Mouse (Mus musculus) hindlimb bud, embryonic 11.5 days (tissue): ENCODE measurements around the gene Marco.

Experiments
- DNase-seq: peaks from one replicate; pipeline ENCODE4 v3.0.0-alpha.2; 2012; ENCODE audit warnings: low read depth, low spot score; ENCODE audit errors: extremely low spot score

Marco gene

DNA sequence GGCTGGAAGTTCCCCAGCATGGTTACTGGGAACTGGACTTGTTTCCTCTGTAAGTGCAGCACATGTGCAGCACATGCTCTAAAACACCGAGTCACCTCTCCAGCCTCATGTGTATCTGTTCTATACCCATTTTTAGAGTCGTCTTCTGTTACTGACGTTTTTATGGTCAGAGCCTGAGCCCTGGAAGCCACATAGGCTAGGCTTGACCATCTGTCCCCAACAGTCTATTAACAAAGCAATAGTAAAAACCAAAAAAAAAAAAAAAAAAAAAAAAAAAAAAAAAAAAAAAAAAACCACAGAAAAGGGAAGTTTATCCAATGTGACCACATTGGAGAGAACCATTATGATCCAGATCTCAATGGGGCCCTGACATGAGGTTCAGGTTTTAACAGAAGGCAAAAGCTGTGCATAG lies 61.6 kb downstream of the Marco start:
- no peak for DNase-seq

DNA sequence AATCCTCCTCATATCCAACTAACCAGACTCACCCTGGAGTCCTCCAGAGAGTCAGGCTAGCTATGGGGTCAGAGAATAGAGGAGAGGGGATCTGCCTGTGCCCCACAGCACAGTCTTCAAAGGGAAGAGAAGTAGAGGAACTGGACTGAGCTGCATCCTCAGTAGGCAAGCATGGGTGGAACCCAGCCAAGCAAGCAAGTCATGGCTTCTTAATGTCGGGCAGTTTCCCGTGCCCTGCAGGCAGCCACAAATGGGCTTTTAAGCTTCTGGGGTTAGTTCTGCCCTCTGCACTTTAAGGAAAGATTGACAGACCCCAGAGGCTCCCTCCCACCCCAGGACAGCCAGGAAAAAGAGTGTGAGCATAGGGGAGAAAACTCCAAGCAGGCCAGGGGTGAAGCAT lies 63.2 kb downstream of the Marco start:
- DNase-seq = no peak

DNA sequence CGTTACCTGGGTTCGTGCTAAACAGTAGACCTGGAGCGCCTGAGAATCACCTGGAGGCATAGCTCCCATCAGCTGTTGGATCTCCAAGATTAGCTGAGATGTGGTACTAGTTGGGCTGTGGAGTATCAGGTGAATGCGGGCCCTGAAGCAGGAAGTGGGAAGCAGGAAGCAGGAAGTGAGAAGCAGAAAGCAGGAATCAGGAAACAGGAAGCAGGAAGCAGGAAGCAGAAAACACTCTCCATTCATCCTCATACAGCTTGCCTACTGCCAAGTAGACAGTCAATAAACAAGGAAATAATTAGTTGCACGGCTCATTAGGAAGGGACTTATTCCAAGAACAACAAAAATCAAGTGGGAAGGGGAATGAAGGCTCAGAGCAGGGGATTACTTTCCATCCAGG lies 69.2 kb downstream of the Marco start:
- no peak for DNase-seq

DNA sequence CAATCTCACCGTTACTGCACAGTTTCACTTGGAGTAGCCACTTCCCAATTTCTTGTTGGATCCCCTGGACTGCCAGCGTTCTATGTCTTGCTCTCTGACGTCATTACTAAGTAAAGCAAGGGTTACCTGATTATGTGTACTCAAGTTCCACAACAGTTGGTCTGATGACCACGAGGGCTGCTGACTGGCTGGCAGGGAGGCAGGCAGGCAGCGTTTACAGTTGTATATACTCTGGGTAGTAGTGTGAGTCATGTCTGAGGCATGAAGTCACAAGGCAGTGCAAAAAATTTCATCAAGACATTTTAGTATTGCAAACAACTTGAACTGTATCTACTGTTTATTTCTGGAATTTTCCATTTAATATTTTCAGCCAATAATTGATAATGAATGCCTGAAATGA lies 74.7 kb downstream of the Marco start:
- no peak for DNase-seq

DNA sequence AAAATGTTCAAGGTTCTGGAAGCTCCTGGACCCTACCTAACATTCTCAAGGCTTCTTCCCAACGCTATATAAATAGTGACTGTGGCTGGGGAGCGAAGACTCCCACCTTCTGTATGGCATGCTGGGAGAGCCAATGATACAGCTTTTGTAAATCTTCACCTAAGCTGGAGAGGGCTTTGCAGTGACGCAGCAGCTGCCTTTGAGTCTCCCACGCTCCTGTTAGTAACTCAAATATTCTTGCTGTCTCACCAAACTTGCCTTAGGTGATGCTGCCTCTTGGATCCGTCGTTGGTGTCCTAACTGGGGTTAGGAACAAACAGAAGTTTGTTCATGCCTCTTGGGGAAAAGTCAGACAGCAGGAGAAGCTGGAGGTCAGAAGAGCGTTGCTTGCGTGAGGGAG lies 79.2 kb downstream of the Marco start:
- DNase-seq = no peak
